8 mouse cellular contexts compared by ENCODE assay signal in the genomic region with DNA sequence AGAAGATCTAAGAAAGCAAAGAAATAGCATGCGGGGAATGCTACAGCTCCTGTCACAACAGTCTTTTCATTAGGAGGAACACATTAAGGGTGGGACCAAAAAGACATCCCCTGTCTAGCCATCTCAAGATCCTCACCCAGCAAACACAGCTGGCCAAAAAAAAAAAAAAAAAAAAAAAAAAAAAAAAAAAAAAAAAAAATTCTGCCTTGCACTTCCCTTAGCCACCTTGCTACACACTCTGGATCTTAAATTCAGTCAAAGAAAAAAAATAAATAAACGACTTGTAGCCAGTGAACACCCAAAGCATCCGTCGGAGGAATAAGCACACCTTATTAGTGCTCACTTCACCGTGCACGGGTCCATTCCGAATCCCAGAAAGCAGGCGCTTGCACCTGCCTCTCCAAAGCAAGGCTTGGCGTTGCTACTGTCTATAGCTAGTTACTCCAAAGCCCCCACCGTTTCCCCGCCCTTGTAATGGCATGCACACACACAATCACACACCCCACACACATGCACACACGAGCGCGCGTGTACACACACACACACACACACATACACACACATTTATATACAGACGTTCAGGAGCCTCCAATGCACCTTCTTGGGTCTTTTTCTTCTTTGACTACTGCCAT.
A peak's percentile ranks its signal among the peaks of the same experiment; 100 is the strongest.
DNase-seq lines count a peak whose midpoint lies in the region; ATAC-seq and TF ChIP-seq lines count a peak whose summit lies in the region.

No protein-coding gene starts in this region.

- H3K27me3 ChIP-seq in hindbrain, embryonic 15.5 days = no peaks in the 10 kb centered on the region
- H3K27me3 ChIP-seq in myocyte (ENCODE audit: control insufficient read depth, insufficient read depth, insufficient read length) = no peaks in the 10 kb centered on the region

- H3K36me3 ChIP-seq in hindbrain, embryonic 15.5 days = no peaks in the 10 kb centered on the region
- H3K36me3 ChIP-seq in myocyte (ENCODE audit: control insufficient read depth, insufficient read depth) = no peaks in the 10 kb centered on the region

- 5% methylated on average over 16 of the region's 16 CpGs for WGBS in hindbrain, embryonic 15.5 days

- peak; percentile 71 for ATAC-seq in hindbrain, embryonic 15.5 days (ENCODE audit: low FRiP score, low read depth)

- TF ChIP-seq POLR2A in myocyte (IDR thresholded peaks at IDR 0.05; ENCODE audit: insufficient read length, low read depth) = no peak

- H3K4me3 ChIP-seq in hindbrain, embryonic 15.5 days = peak overlapping the region; percentile 62
- H3K4me3 ChIP-seq in myocyte = no peak overlapping the region

- H3K9ac ChIP-seq in hindbrain, embryonic 15.5 days = peak overlapping the region; percentile 70

- peak overlapping the region; percentile 67 for H3K4me2 ChIP-seq in hindbrain, embryonic 15.5 days
- peak overlapping the region; percentile 55 for H3K4me2 ChIP-seq in myocyte (ENCODE audit: low read depth)

- peak overlapping the region; percentile 90 for H3K27ac ChIP-seq in hindbrain, embryonic 15.5 days (replicated peaks)

- H3K4me1 ChIP-seq in hindbrain, embryonic 15.5 days (replicated peaks) = peaks cover 29% of the 10 kb centered on the region

- no peaks in the 10 kb centered on the region for H3K9me3 ChIP-seq in hindbrain, embryonic 15.5 days

- H3ac ChIP-seq in myocyte (ENCODE audit: control insufficient read depth, insufficient read length) = no peak overlapping the region

- no peaks in the 10 kb centered on the region for H3K79me2 ChIP-seq in myocyte (ENCODE audit: control insufficient read depth, insufficient read depth)

- DNase-seq in layer of hippocampus, postnatal 10 days (ENCODE audit: low spot score in 2 of 2) = peak; percentile 22 to 39
- no peak for DNase-seq in layer of hippocampus, adult 9-11 months
- DNase-seq in cerebellum, adult 9-10 months = peak; percentile 81
- no peak for DNase-seq in ovary, adult 18-20 months (ENCODE audit: low spot score)
- no peak for DNase-seq in lung, postnatal 14 days
- DNase-seq in adrenal gland, postnatal 10 days = no peak

TF ChIP-seq in myocyte, 11 proteins besides CTCF, POLR2A, EP300 and RAD21:
- TF ChIP-seq USF1 (IDR thresholded peaks at IDR 0.05; ENCODE audit: low read depth) = no peak
- TF ChIP-seq SRF (IDR thresholded peaks at IDR 0.05; ENCODE audit: control insufficient read depth, insufficient read length, low read depth) = no peak
- no peak for TF ChIP-seq MAX (IDR thresholded peaks at IDR 0.05; ENCODE audit: low read depth)

Comparison
In these comparisons a context has a peak if more than half of its experiments do, and no peak if none do; other contexts are left out.
1. DNase-seq: peak in layer of hippocampus, postnatal 10 days (2 of 2) and cerebellum, adult 9-10 months (single experiment); none in layer of hippocampus, adult 9-11 months (single experiment), ovary, adult 18-20 months (single experiment), lung, postnatal 14 days (single experiment) and adrenal gland, postnatal 10 days (single experiment).